Mouse (Mus musculus) intestine, embryonic 14.5 days (tissue): ENCODE measurements around the gene Sertad2. TPM values are rescaled to one million over a fixed set of nuclear protein-coding genes. Genes with fewer than 3 reads are reported as not detected.

Experiments
- ATAC-seq: fragments of 200-750 bp; cut with Nextera tagmentation; replicated peaks from 2 replicates; pipeline ENCODE4 v1.8.0; 2017; ENCODE audit warnings: low read depth, moderate number of reproducible peaks, moderate TSS enrichment, moderate library complexity; ENCODE audit not compliant: low FRiP score, low TSS enrichment
- DNase-seq: peaks from one replicate; pipeline ENCODE4 v3.0.0-alpha.2; 2018; ENCODE audit warnings: low spot score
- H3K27ac ChIP-seq: fragments of 300-500 bp; sonication (generic); 2 replicates; pipeline ENCODE4 v1.5.1; 2014; ENCODE audit warnings: low read depth, mild to moderate bottlenecking, control low read depth
- H3K27me3 ChIP-seq: fragments of 300-500 bp; sonication (generic); replicated peaks from 2 replicates; pipeline ENCODE4 v1.6.1; 2014; ENCODE audit warnings: low read length, control low read depth; ENCODE audit not compliant: control insufficient read depth, insufficient read depth
- H3K36me3 ChIP-seq: fragments of 300-500 bp; sonication (generic); 2 replicates; pipeline ENCODE4 v1.6.1; 2014; ENCODE audit warnings: low read length, control low read depth; ENCODE audit not compliant: control insufficient read depth, insufficient read depth
- H3K4me1 ChIP-seq: fragments of 300-500 bp; sonication (generic); replicated peaks from 2 replicates; pipeline ENCODE4 v1.6.1; 2014; ENCODE audit warnings: low read length, control low read depth, mixed read lengths; ENCODE audit not compliant: control insufficient read depth, insufficient read depth
- H3K4me2 ChIP-seq: fragments of 300-500 bp; sonication (generic); 2 replicates; pipeline ENCODE4 v1.6.1; 2014; ENCODE audit warnings: low read length
- H3K4me3 ChIP-seq: fragments of 300-500 bp; sonication (generic); 2 replicates; pipeline ENCODE4 v1.5.1; 2014; ENCODE audit warnings: low read depth, low read length, control low read depth, mixed read lengths
- H3K9ac ChIP-seq: fragments of 300-500 bp; sonication (generic); 2 replicates; pipeline ENCODE4 v1.6.1; 2014; ENCODE audit warnings: mild to moderate bottlenecking, low read length
- H3K9me3 ChIP-seq: fragments of 300-500 bp; sonication (generic); 2 replicates; pipeline ENCODE4 v1.6.1; 2016; ENCODE audit warnings: low read length, control low read depth; ENCODE audit not compliant: control insufficient read depth
- WGBS: fragments of 180-500 bp; shearing (Covaris S2); extraction: QIAGEN DNeasy Blood & Tissue Kit; methylation state at CpG from one replicate; pipeline ENCODE4 v1.1.7; 2014; 5-methylcytosine and 5-hydroxymethylcytosine counted together
- polyA plus RNA-seq: library from polyadenylated mRNA; unstranded; fragments of >200 nt; fragmentation: Nextera tagmentation; extraction: Ambion mirVana; gene quantifications from 2 replicates; pipeline ENCODE4 v1.2.1, GENCODE M21; 2014

Sertad2 gene
- polyA plus RNA-seq, 1 experiment from 2014 or later = 26.2 TPM

DNA sequence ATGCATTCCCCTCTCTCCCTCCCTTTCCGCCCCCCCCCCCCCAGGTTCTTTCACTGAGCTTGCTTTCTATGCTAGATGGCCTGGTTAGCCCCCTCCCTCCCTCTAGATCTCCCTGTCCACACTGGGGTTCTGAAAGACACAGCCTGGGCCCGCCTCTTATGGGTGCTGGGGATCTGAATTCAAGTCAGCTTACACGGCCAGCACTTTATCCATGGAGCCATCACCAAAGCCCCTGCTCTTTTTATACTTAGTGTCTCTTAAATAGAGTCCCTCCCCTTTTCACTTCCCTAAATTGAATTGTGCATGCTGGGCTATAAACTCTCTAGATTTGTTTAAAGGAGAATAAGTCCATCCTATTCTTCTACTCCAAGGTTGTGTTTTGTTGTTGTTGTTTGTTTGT lies 12.6 kb downstream of the Sertad2 start:
- Histone ChIP-seq H3K4me2 (no peak overlapping the region), H3K36me3 (no peaks in the 10 kb centered on the region), H3K27ac (no peak overlapping the region), H3K4me1 (peaks cover 13% of the 10 kb centered on the region), H3K27me3 (no peaks in the 10 kb centered on the region), H3K9me3 (no peaks in the 10 kb centered on the region), H3K9ac (no peak overlapping the region), H3K4me3 (no peak overlapping the region)
- WGBS = 85% methylated on average over 2 of the region's 3 CpGs
- DNase-seq (no peak), ATAC-seq (no peak)

DNA sequence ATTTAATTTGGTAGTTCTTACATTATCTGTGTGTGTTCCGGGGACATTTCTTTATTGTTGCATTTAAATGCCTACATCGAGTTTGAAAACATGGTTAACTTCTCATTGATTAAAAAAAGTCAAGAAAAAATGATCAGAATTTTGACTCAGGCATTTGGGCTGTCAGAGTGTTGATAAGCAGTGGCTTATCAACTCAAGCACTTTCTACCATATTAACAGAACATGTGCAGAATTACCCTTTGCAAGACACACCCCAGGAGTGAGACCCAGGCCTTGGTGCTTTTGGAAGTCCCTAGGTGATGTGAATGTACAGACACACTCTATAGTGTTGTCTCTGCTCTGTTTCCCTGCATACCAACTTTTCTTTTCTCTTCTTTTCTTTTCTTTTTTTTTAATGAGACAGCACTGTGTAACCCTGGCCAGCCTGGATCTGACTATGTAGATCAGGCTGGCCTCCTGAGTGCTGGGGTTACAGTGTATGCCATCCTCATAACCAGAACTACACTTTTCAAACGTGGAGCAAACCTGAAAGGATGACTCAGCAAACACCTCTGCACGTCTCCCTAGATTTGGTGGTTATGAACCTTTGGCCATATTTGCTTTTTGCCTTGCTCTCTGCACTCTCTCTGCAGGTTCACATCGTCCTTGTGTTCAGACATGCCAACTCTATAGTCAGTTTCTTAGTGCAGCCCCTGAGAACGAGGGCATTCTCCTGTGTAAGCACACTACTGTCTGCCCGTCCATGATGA lies 13.3 kb downstream of the Sertad2 start:
- Histone ChIP-seq H3K9ac (no peak overlapping the region), H3K9me3 (no peaks in the 10 kb centered on the region), H3K27ac (no peak overlapping the region), H3K4me3 (no peak overlapping the region), H3K27me3 (no peaks in the 10 kb centered on the region), H3K4me1 (peaks cover 17% of the 10 kb centered on the region), H3K4me2 (no peak overlapping the region), H3K36me3 (no peaks in the 10 kb centered on the region)
- WGBS = 81% methylated on average over 7 of the region's 7 CpGs
- peak; percentile 31 for DNase-seq
- ATAC-seq = no peak

GRCm38 (mm10) chr11:20559236-20559950 lies 16.3 kb downstream of the Sertad2 start:
- no peak overlapping the region for H3K4me3 ChIP-seq
- H3K9me3 ChIP-seq = no peaks in the 10 kb centered on the region
- no peaks in the 10 kb centered on the region for H3K36me3 ChIP-seq
- no peak for ATAC-seq
- H3K27me3 ChIP-seq = no peaks in the 10 kb centered on the region
- peak; percentile 52 for DNase-seq
- H3K4me1 ChIP-seq = peaks cover 20% of the 10 kb centered on the region
- peak overlapping the region; percentile 25 for H3K4me2 ChIP-seq
- no peak overlapping the region for H3K9ac ChIP-seq
- 24% methylated on average over 11 of the region's 11 CpGs for WGBS
- peak overlapping the region; percentile 27; the same call in 1 of the 2 replicates for H3K27ac ChIP-seq

DNA sequence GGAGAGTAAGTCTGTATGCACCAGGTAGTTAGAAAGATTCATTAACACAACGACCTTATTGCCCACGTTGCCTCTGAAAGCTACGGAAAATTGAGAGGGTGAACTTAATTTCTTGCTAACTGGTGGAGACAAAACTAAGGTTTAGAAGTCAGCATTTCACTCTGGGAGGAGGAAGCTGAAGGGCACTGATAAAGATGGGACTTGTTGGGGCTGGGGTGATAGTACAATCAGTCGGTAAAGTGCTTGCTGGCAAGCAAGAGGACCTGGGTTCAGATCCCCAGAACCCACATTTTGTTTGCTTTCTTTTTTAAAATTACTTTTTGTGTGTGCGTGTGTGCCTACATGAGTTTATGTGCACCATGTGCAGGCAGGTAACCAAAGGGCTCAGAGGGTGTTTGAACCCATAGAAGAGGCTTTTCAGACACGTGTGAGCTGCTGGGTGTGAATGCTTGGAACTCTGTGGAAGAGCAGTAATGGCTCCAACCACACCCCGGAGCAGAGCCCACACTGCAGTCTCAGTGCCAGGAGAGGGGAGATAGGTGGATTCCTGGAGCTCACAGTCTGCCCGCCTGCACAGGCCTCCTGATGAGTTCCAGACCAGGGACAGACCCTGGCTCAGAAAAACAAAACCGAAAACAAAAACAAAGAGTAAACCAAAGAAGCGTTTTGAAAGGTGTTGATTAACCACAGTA lies 17.0 kb downstream of the Sertad2 start:
- H3K9me3 ChIP-seq = no peaks in the 10 kb centered on the region
- 57% methylated on average over 10 of the region's 10 CpGs for WGBS
- H3K4me1 ChIP-seq = peaks cover 20% of the 10 kb centered on the region
- DNase-seq (peak; percentile 47), ATAC-seq (no peak)
- H3K9ac ChIP-seq = no peak overlapping the region
- H3K27me3 ChIP-seq = no peaks in the 10 kb centered on the region
- H3K27ac ChIP-seq = no peak overlapping the region
- no peak overlapping the region for H3K4me2 ChIP-seq
- H3K4me3 ChIP-seq = no peak overlapping the region
- no peaks in the 10 kb centered on the region for H3K36me3 ChIP-seq

DNA sequence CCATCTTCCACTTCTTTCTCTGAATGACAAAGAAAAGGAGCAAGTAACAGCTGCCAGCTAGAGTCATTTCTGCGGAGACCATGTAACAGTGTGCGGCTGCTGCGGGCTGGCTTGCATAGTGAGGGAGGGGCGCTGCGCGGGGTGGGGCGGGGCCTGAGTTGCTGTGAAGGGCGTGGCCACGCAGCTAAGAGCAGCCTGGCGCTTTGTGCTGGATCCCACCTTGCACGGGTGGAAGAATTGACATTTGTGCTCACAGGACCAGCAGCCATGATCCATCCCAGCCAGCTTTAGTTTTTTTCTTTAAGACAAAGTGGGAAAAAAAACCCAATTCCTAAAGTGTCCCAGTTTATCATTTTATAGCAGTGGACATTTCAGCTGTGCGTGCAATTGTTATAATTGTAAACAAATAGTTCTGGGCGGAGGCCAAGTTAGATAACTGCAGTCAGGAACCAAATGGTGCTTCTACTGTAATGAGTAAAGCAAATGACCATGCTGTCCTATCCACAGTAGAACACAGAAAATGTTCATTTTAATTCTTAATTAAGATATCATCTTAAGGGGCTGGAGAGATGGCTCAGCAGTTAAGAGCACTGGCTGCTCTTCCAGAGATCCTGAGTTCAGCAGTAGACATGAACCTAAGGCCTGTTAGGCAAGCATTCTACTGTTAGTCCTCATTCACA lies 18.4 kb downstream of the Sertad2 start:
- Histone ChIP-seq H3K4me2 (peak overlapping the region; percentile 48), H3K4me3 (peak overlapping the region; percentile 13; the same call in 1 of the 2 replicates), H3K36me3 (no peaks in the 10 kb centered on the region), H3K27ac (peak overlapping the region; percentile 43; the same call in 1 of the 2 replicates), H3K4me1 (peaks cover 20% of the 10 kb centered on the region), H3K27me3 (no peaks in the 10 kb centered on the region), H3K9me3 (no peaks in the 10 kb centered on the region), H3K9ac (no peak overlapping the region)
- WGBS = 3% methylated on average over 13 of the region's 13 CpGs
- ATAC-seq (peak; percentile 85), DNase-seq (peak; percentile 76)

- Histone ChIP-seq H3K9me3 (no peaks in the 10 kb centered on the region), H3K36me3 (no peaks in the 10 kb centered on the region), H3K27ac (no peak overlapping the region), H3K4me2 (no peak overlapping the region), H3K4me1 (peaks cover 7% of the 10 kb centered on the region), H3K9ac (no peak overlapping the region), H3K4me3 (no peak overlapping the region), H3K27me3 (no peaks in the 10 kb centered on the region)
- no peak for ATAC-seq
- DNase-seq = no peak
- WGBS = 91% methylated on average over 4 of the region's 4 CpGs
Measured at GRCm38 (mm10) chr11:20565057-20565456, 22.0 kb downstream of the Sertad2 start.

DNA sequence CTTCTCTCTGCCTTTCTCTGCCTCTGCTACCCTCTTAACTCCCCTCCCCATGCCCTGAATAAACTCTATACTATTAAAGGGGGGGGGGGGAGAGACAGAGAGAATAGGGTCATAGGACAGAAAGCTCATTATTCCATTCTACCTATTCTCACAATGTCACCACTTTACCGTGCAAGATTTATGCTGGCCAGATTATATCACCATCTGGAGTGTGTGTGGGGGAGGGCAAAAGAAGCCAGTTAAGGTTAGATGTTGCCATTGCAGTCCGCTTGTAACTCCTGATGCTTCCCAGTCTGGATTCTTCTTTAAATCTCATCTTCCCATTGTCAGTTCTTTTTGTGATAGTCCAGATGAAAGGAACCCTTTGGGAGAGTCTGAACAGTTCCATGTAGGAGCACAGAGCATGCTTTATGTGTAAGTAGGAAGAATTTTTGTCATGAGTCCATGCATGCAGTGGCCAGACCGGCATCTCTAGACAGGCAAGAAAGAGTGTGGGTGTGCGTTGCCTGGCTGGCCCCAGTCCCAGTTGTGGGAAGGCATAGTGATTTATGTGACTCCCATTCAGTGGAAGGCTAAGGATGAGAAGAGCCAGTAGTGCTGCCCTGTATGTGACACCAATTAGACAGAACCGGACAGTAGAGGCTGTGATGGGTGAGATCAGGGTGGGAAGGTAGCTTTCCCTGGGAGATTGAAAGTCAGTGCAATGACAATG lies 28.8 kb downstream of the Sertad2 start:
- peaks cover 9% of the 10 kb centered on the region for H3K4me1 ChIP-seq
- no peaks in the 10 kb centered on the region for H3K36me3 ChIP-seq
- no peak overlapping the region for H3K4me3 ChIP-seq
- H3K4me2 ChIP-seq = no peak overlapping the region
- no peaks in the 10 kb centered on the region for H3K27me3 ChIP-seq
- no peaks in the 10 kb centered on the region for H3K9me3 ChIP-seq
- WGBS = 63% methylated on average over 5 of the region's 5 CpGs
- H3K27ac ChIP-seq = no peak overlapping the region
- DNase-seq (peak; percentile 47), ATAC-seq (no peak)
- no peak overlapping the region for H3K9ac ChIP-seq
